Mouse (Mus musculus) lung, postnatal 0 days (tissue): Measurements from ENCODE around the gene A3galt2. TPM values are rescaled to one million over a fixed set of nuclear protein-coding genes. Genes with fewer than 3 reads are reported as not detected.

Experiments
- ATAC-seq: fragments of 200-750 bp; cut with Nextera tagmentation; 2 replicates; pipeline ENCODE4 v1.8.0; 2017; ENCODE audit warnings: moderate library complexity
- DNase-seq: peaks from one replicate; pipeline ENCODE4 v3.0.0-alpha.2; 2016; ENCODE audit warnings: low spot score
- H3K27ac ChIP-seq: fragments of 300-500 bp; sonication (generic); 2 replicates; pipeline ENCODE4 v1.5.1; 2014; ENCODE audit warnings: antibody characterized with exemption, mild to moderate bottlenecking, low read length, mixed read lengths
- H3K27me3 ChIP-seq: fragments of 300-500 bp; sonication (generic); replicated peaks from 2 replicates; pipeline ENCODE4 v1.6.1; 2014; ENCODE audit warnings: low read length, mixed read lengths; ENCODE audit not compliant: insufficient read depth
- H3K36me3 ChIP-seq: fragments of 300-500 bp; sonication (generic); 2 replicates; pipeline ENCODE4 v1.6.1; 2014; ENCODE audit warnings: low read length, mixed read lengths; ENCODE audit not compliant: insufficient read depth
- H3K4me1 ChIP-seq: fragments of 300-500 bp; sonication (generic); 2 replicates; pipeline ENCODE4 v1.6.1; 2014; ENCODE audit warnings: antibody characterized with exemption, low read depth, low read length, mixed read lengths; ENCODE audit not compliant: insufficient read depth
- H3K4me2 ChIP-seq: fragments of 300-500 bp; sonication (generic); replicated peaks from 2 replicates; pipeline ENCODE4 v1.6.1; 2014; ENCODE audit warnings: low read depth, mild to moderate bottlenecking, low read length, moderate library complexity, mixed read lengths
- H3K4me3 ChIP-seq: fragments of 300-500 bp; sonication (generic); 2 replicates; pipeline ENCODE4 v1.5.1; 2014; ENCODE audit warnings: low read depth, low read length
- H3K9ac ChIP-seq: fragments of 300-500 bp; sonication (generic); replicated peaks from 2 replicates; pipeline ENCODE4 v1.6.1; 2014; ENCODE audit warnings: low read depth, mild to moderate bottlenecking
- H3K9me3 ChIP-seq: fragments of 300-500 bp; sonication (generic); 2 replicates; pipeline ENCODE4 v1.6.1; 2016; ENCODE audit warnings: low read length, mixed read lengths
- CTCF ChIP-seq: IDR thresholded peaks from 2 replicates; pipeline ENCODE4 v1.5.1; 2016; ENCODE audit warnings: antibody characterized with exemption, mild to moderate bottlenecking
- EP300 ChIP-seq: IDR thresholded peaks from 2 replicates; pipeline ENCODE4 v1.6.1; 2016; ENCODE audit warnings: antibody characterized with exemption, mild to moderate bottlenecking, control low read depth
- WGBS: fragments of 180-500 bp; shearing (Covaris S2); extraction: QIAGEN DNeasy Blood & Tissue Kit; methylation state at CpG from one replicate; pipeline ENCODE4 v1.1.7; 2014; 5-methylcytosine and 5-hydroxymethylcytosine counted together
- polyA plus RNA-seq: library from polyadenylated mRNA; unstranded; fragments of >200 nt; fragmentation: Nextera tagmentation; extraction: Ambion mirVana; gene quantifications from 2 replicates; pipeline ENCODE4 v1.2.1, GENCODE M21; 2015

Gene A3galt2
- polyA plus RNA-seq, 1 experiment from 2014 or later, result 0.04 TPM

GRCm38 (mm10) chr4:128805150-128806042 is 50.2 kb downstream of the A3galt2 start:
- WGBS, result under 1% methylated on average over 39 of the region's 74 CpGs
- Histone ChIP-seq H3K27me3 (no peaks in the 10 kb centered on the region), H3K9ac (peak overlapping the region; percentile 96), H3K27ac (peak overlapping the region; percentile 99), H3K4me3 (peak overlapping the region; percentile 78), H3K4me1 (peaks cover 14% of the 10 kb centered on the region), H3K9me3 (no peaks in the 10 kb centered on the region), H3K4me2 (peak overlapping the region; percentile 95), H3K36me3 (no peaks in the 10 kb centered on the region)
- TF ChIP-seq EP300 (0 out of 2 replicates have a peak, but pooled peaks have one; percentile 20), CTCF (no peak)
- ATAC-seq (peak; percentile 29), DNase-seq (peak; percentile 78)

DNA sequence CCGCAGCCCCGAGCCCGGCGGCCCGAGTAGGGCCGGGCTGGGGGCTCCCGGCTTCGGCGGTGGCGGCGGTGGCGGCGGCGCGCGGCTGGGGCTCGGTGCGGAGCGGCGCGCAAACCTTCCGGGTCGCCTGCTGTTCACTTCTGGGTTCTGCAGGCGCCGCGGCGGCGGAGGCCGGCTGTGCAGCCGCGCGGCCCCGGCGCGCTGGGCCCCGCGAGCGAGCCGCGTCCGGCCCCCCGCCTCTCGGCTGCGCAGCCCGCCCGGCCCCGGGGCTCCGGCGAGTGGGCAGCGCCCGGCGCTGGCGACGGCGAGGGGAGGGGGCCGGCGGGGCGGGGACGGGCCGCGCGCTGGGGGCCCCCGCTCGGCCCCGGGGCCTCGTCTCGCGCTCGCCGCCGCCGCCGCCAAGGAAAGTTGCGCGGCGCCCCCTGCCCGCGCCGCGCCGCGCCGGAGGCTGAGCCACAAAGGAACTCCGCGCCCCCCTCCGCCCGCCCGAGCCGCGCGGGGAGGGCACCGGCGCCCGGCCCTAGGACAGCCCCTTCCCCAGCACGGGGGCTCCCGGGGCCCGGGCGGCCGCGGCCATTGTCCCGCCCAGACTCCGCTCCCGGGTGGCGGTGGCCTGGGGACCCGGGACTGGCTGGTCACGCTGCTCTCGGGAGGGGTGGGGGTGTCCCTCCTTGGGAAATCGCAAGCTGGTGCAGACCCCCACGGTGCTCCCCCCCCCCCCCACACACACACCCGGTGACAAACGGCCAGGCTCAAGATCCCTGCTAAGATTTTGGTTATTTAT is 51.1 kb downstream of the A3galt2 start, which contains the start of gene Zfp362:
TSS of gene Zfp362 (minus strand) at position 3 of the 784 bp plus-strand sequence.
- DNase-seq (peak; percentile 69), ATAC-seq (peak; percentile 65)
- peak within 1 kb of the TSS; percentile 95 for H3K4me2 ChIP-seq
- peak within 1 kb of the TSS; percentile 96 for H3K9ac ChIP-seq
- peak within 1 kb of the TSS; percentile 78 for H3K4me3 ChIP-seq
- H3K9me3 ChIP-seq, result no peaks in the 10 kb centered on the region
- H3K27me3 ChIP-seq, result no peaks in the 10 kb centered on the region
- peak within 1 kb of the TSS; percentile 99 for H3K27ac ChIP-seq
- WGBS, result under 1% methylated on average over 18 of the region's 111 CpGs
- H3K36me3 ChIP-seq, result no peaks in the 10 kb centered on the region
- H3K4me1 ChIP-seq, result peaks cover 14% of the 10 kb centered on the region
- TF ChIP-seq EP300 (no peak), CTCF (peak; percentile 11; the same call in 1 of the 2 replicates)

- H3K4me3 ChIP-seq, result peak overlapping the region; percentile 78
- peak overlapping the region; percentile 95 for H3K4me2 ChIP-seq
- H3K9ac ChIP-seq, result peak overlapping the region; percentile 96
- 0% methylated on average over 15 of the region's 15 CpGs for WGBS
- TF ChIP-seq EP300, result no peak
- 0 out of 2 replicates have a peak, but pooled peaks have one; percentile 4 for TF ChIP-seq CTCF
- ATAC-seq (peak; percentile 42), DNase-seq (peak; percentile 87)
- no peaks in the 10 kb centered on the region for H3K9me3 ChIP-seq
- peak overlapping the region; percentile 99 for H3K27ac ChIP-seq
- H3K27me3 ChIP-seq, result no peaks in the 10 kb centered on the region
- peaks cover 16% of the 10 kb centered on the region for H3K4me1 ChIP-seq
- H3K36me3 ChIP-seq, result no peaks in the 10 kb centered on the region
Observed at GRCm38 (mm10) chr4:128806827-128807179, 51.6 kb downstream of the A3galt2 start.

GRCm38 (mm10) chr4:128811382-128812056 is 56.4 kb downstream of the A3galt2 start:
- 10% methylated on average over 16 of the region's 16 CpGs for WGBS
- DNase-seq, result peak; percentile 97
- peak overlapping the region; percentile 33; the same call in 1 of the 2 replicates for H3K27ac ChIP-seq
- no peaks in the 10 kb centered on the region for H3K36me3 ChIP-seq
- H3K9ac ChIP-seq, result peak overlapping the region; percentile 57
- peak overlapping the region; percentile 41 for H3K4me3 ChIP-seq
- peak; percentile 94 for ATAC-seq
- no peaks in the 10 kb centered on the region for H3K27me3 ChIP-seq
- no peaks in the 10 kb centered on the region for H3K9me3 ChIP-seq
- H3K4me1 ChIP-seq, result peaks cover 6% of the 10 kb centered on the region; the same call in 1 of the 2 replicates
- H3K4me2 ChIP-seq, result peak overlapping the region; percentile 63
- TF ChIP-seq EP300, result no peak
- no peak for TF ChIP-seq CTCF

DNA sequence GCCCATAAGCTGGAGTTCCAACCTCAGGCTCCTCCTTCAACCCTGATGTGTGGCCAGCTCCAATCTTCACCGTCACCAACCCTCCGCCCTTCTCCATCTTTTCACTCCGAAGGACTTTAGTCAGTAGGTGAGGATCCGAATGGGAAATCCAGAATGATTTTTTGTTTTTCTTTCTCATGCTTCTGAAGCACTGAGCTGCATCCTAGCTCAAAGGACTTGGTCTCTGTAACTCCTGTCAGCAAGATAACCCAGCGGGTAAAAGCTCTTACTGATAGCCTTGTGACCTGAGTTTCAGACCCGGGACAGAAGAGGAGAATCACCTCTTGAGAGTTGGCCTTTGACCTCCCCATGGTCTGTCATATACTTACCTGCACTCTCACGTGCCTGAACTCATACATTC is 61.8 kb downstream of the A3galt2 start:
- no peak for TF ChIP-seq CTCF
- TF ChIP-seq EP300, result no peak
- Histone ChIP-seq H3K4me3 (no peak overlapping the region), H3K4me1 (peaks cover 2% of the 10 kb centered on the region; the same call in 1 of the 2 replicates), H3K27ac (no peak overlapping the region), H3K36me3 (no peaks in the 10 kb centered on the region), H3K9me3 (no peaks in the 10 kb centered on the region), H3K4me2 (no peak overlapping the region), H3K27me3 (no peaks in the 10 kb centered on the region), H3K9ac (no peak overlapping the region)
- DNase-seq (no peak), ATAC-seq (no peak)
- 44% methylated on average over 7 of the region's 7 CpGs for WGBS

Other genes starting within 250 kb of the A3galt2 start
- 1.1 and 1.5 TPM in 2 replicates for gene Zscan20, start 145.3 kb upstream of the A3galt2 start, polyA plus RNA-seq
- 2.2 and 3.0 TPM in 2 replicates for gene Tlr12, start 136.7 kb upstream of the A3galt2 start, polyA plus RNA-seq
- 53.6 and 56.3 TPM in 2 replicates for gene Phc2, start 100.7 kb upstream of the A3galt2 start, polyA plus RNA-seq
- gene Zfp362, start 50.7 kb downstream of the A3galt2 start, polyA plus RNA-seq, result 21.6 and 23.8 TPM in 2 replicates
- 2.5 and 3.3 TPM in 2 replicates for gene Trim62, start 128.2 kb downstream of the A3galt2 start, polyA plus RNA-seq
- 39.0 and 42.2 TPM in 2 replicates for gene Azin2, start 207.1 kb downstream of the A3galt2 start, polyA plus RNA-seq
- gene Ak2, start 236.6 kb downstream of the A3galt2 start, polyA plus RNA-seq, result 85.7 and 89.7 TPM in 2 replicates